Mouse (Mus musculus) lung, adult 2 months (tissue): ENCODE data around the gene Kiz.

Experiments used
- CTCF ChIP-seq: fragments of 200-500 bp; IDR thresholded peaks from 2 replicates; pipeline ENCODE4 v1.5.1; 2011; ENCODE audit warnings: mild to moderate bottlenecking, low read length, control low read depth; ENCODE audit not compliant: insufficient read depth
- POLR2A ChIP-seq: fragments of 200-500 bp; IDR thresholded peaks from 2 replicates; pipeline ENCODE4 v1.6.1; 2011; ENCODE audit warnings: low read depth, mild to moderate bottlenecking, control low read depth, low read length, borderline replicate concordance; ENCODE audit errors: extremely low read depth

GRCm38 (mm10) chr2:147010141-147010540 is 154.5 kb downstream of the Kiz start:
- TF ChIP-seq POLR2A (no peak), CTCF (no peak)
